Mouse (Mus musculus) central nervous system, embryonic 11.5 days (tissue): ENCODE measurements around the gene Zfp629. TPM values are rescaled to one million over a fixed set of nuclear protein-coding genes. Genes with fewer than 3 reads are reported as not detected.

Source experiments
- polyA plus RNA-seq: library from polyadenylated mRNA; depleted of rRNA; stranded (reverse); fragments of >200 nt; gene quantifications from 2 replicates; pipeline ENCODE4 v1.2.3, GENCODE M21; 2012; rRNA removed

Gene Zfp629
- polyA plus RNA-seq = 37.7 and 70.8 TPM in 2 replicates

GRCm38 (mm10) chr7:127614891-127615843 lies at the start of gene Zfp629:
Gene Zfp629, minus strand, starts transcription at chr7:127615797.

GRCm38 (mm10) chr7:127588011-127588871 lies 27.4 kb downstream of the Zfp629 start, which contains the start of the genes Ccdc189 and Rnf40:
Gene Ccdc189, minus strand, starts transcription at chr7:127588595.
Gene Rnf40, plus strand, starts transcription at chr7:127588767.

GRCm38 (mm10) chr7:127572895-127573471 lies 42.6 kb downstream of the Zfp629 start, which contains the start of gene Phkg2:
Gene Phkg2, plus strand, starts transcription at chr7:127573340.

GRCm38 (mm10) chr7:127561340-127561858 lies 54.2 kb downstream of the Zfp629 start, which contains the start of gene Tmem265:
Gene Tmem265, plus strand, starts transcription at chr7:127561390.

Other genes starting within 250 kb of the Zfp629 start
- gene Zfp747, start 239.7 kb downstream of the Zfp629 start, polyA plus RNA-seq = 7.2 and 7.9 TPM in 2 replicates
- 2.7 and 3.5 TPM in 2 replicates for gene 9130019O22Rik, start 228.6 kb downstream of the Zfp629 start, polyA plus RNA-seq
- 5.4 and 7.4 TPM in 2 replicates for gene E430018J23Rik, start 222.2 kb downstream of the Zfp629 start, polyA plus RNA-seq
- gene Zfp764, start 209.0 kb downstream of the Zfp629 start, polyA plus RNA-seq = 4.3 and 5.6 TPM in 2 replicates
- 18.0 and 18.7 TPM in 2 replicates for gene Zfp688, start 193.7 kb downstream of the Zfp629 start, polyA plus RNA-seq
- 10.8 and 12.9 TPM in 2 replicates for gene Zfp689, start 166.6 kb downstream of the Zfp629 start, polyA plus RNA-seq
- gene Prr14, start 156.2 kb downstream of the Zfp629 start, polyA plus RNA-seq = 68.6 and 71.9 TPM in 2 replicates
- 31.3 and 33.7 TPM in 2 replicates for gene Fbrs, start 136.6 kb downstream of the Zfp629 start, polyA plus RNA-seq
- gene Srcap, start 103.8 kb downstream of the Zfp629 start, polyA plus RNA-seq = 27.1 and 30.8 TPM in 2 replicates
- 28.0 and 80.1 TPM in 2 replicates for gene Gm42715, start 96.2 kb downstream of the Zfp629 start, polyA plus RNA-seq
- 0.14 TPM in 1 of 2 replicates, not detected in the other for gene Tmem265, start 54.4 kb downstream of the Zfp629 start, polyA plus RNA-seq
- 79.1 and 101 TPM in 2 replicates for gene Phkg2, start 42.5 kb downstream of the Zfp629 start, polyA plus RNA-seq
- 13.9 and 14.3 TPM in 2 replicates for gene Ccdc189, start 27.2 kb downstream of the Zfp629 start, polyA plus RNA-seq
- gene Rnf40, start 27.0 kb downstream of the Zfp629 start, polyA plus RNA-seq = 53.8 and 65.4 TPM in 2 replicates
- gene Bcl7c, start 93.1 kb upstream of the Zfp629 start, polyA plus RNA-seq = 60.0 and 95.8 TPM in 2 replicates
- 11.5 and 13.9 TPM in 2 replicates for gene Ctf1, start 96.9 kb upstream of the Zfp629 start, polyA plus RNA-seq
- not detected in 2 replicates for gene Ctf2, start 116.4 kb upstream of the Zfp629 start, polyA plus RNA-seq
- gene Fbxl19, start 128.7 kb upstream of the Zfp629 start, polyA plus RNA-seq = 84.5 and 155 TPM in 2 replicates
- 6.3 and 10.3 TPM in 2 replicates for gene Orai3, start 154.0 kb upstream of the Zfp629 start, polyA plus RNA-seq
- 26.7 and 29.9 TPM in 2 replicates for gene Setd1a, start 160.9 kb upstream of the Zfp629 start, polyA plus RNA-seq
- gene Gm49388, start 169.8 kb upstream of the Zfp629 start, polyA plus RNA-seq = 0.63 and 11.8 TPM in 2 replicates
- gene Hsd3b7, start 184.8 kb upstream of the Zfp629 start, polyA plus RNA-seq = 8.7 and 16.1 TPM in 2 replicates
- gene Stx4a, start 208.5 kb upstream of the Zfp629 start, polyA plus RNA-seq = 69.6 and 99.1 TPM in 2 replicates
- 36.0 and 46.5 TPM in 2 replicates for gene Stx1b, start 208.8 kb upstream of the Zfp629 start, polyA plus RNA-seq